Mouse (Mus musculus) MEL (cell line): ENCODE results near the gene P2rx2. TPM values are rescaled to one million over a fixed set of nuclear protein-coding genes. Genes with fewer than 3 reads are reported as not detected.

Experiments
- DNase-seq: peaks from one replicate; pipeline ENCODE4 v3.0.0; 2011; ENCODE audit warnings: low read depth, low spot score
- H3K27ac ChIP-seq: 2 replicates; pipeline ENCODE4 v1.5.1; 2012; ENCODE audit warnings: low read depth, mild to moderate bottlenecking, control low read depth, low read length, moderate library complexity; ENCODE audit not compliant: control insufficient read depth
- H3K27me3 ChIP-seq, 2 experiments: fragments of 150-350 bp in 1 of 2; sonication (generic) in 1 of 2; 2 replicates each; pipeline ENCODE4 v1.6.1; 2012; ENCODE audit warnings: low read length in 2 of 2, mild to moderate bottlenecking in 2 of 2, improper control_type of control experiment in 1 of 2, moderate library complexity in 1 of 2; ENCODE audit not compliant: insufficient read depth in 2 of 2, control insufficient read depth in 1 of 2
- H3K36me3 ChIP-seq, 2 experiments: 2 replicates each; pipeline ENCODE4 v1.6.1; 2012 to 2014; ENCODE audit warnings: low read length in 2 of 2, improper control_type of control experiment in 1 of 2, inconsistent platforms in 1 of 2, mild to moderate bottlenecking in 1 of 2; ENCODE audit not compliant: insufficient read depth in 2 of 2, control insufficient read depth in 1 of 2
- H3K4me1 ChIP-seq, 2 experiments: fragments of 150-350 bp in 1 of 2; sonication (generic) in 1 of 2; 2 replicates each; pipeline ENCODE4 v1.6.1; 2012; ENCODE audit warnings: low read length in 2 of 2, improper control_type of control experiment in 1 of 2, mild to moderate bottlenecking in 1 of 2; ENCODE audit not compliant: insufficient read depth in 2 of 2, control insufficient read depth in 1 of 2
- H3K4me3 ChIP-seq, 2 experiments: fragments of 150-350 bp in 1 of 2; sonication (generic) in 1 of 2; 2 replicates each; pipeline ENCODE4 v1.5.1; 2012; ENCODE audit warnings: low read depth in 2 of 2, low read length in 2 of 2, mild to moderate bottlenecking in 2 of 2, moderate library complexity in 2 of 2, control low read depth in 1 of 2, improper control_type of control experiment in 1 of 2; ENCODE audit not compliant: control insufficient read depth in 1 of 2, insufficient read depth in 1 of 2
- H3K79me2 ChIP-seq: 2 replicates; pipeline ENCODE4 v1.6.1; 2012; ENCODE audit warnings: mild to moderate bottlenecking, low read length, moderate library complexity; ENCODE audit not compliant: control insufficient read depth, poor library complexity, insufficient read depth
- H3K9ac ChIP-seq: 2 replicates; pipeline ENCODE4 v1.6.1; 2012; ENCODE audit warnings: low read depth, mild to moderate bottlenecking, control low read depth, low read length, moderate library complexity; ENCODE audit not compliant: control insufficient read depth, poor library complexity, severe bottlenecking
- H3K9me3 ChIP-seq: fragments of 150-350 bp; sonication (generic); replicated peaks from 2 replicates; pipeline ENCODE4 v1.6.1; 2012; ENCODE audit warnings: mild to moderate bottlenecking, low read length, improper control_type of control experiment, moderate library complexity; ENCODE audit not compliant: insufficient read depth
- BHLHE40 ChIP-seq: IDR thresholded peaks from 2 replicates; pipeline ENCODE4 v1.6.1; 2012; ENCODE audit warnings: low read depth, mild to moderate bottlenecking, inconsistent platforms, low read length, improper control_type of control experiment, borderline replicate concordance
- CHD2 ChIP-seq: IDR thresholded peaks from 2 replicates; pipeline ENCODE4 v1.6.1; 2011; ENCODE audit warnings: low read length, improper control_type of control experiment
- CTCF ChIP-seq, 3 experiments: IDR thresholded peaks in 2 of 3; conservative IDR thresholded peaks in 1 of 3; 2 replicates each; pipeline ENCODE4 v1.5.1; 2011 to 2012; ENCODE audit warnings: low read length in 3 of 3, low read depth in 2 of 3, mild to moderate bottlenecking in 2 of 3, improper control_type of control experiment in 1 of 3, inconsistent platforms in 1 of 3, mixed read lengths in 1 of 3, moderate library complexity in 1 of 3; ENCODE audit not compliant: control insufficient read depth in 1 of 3, insufficient read depth in 1 of 3, poor library complexity in 1 of 3, severe bottlenecking in 1 of 3
- ELF1 ChIP-seq: IDR thresholded peaks from 2 replicates; pipeline ENCODE4 v1.6.1; 2014; ENCODE audit warnings: low read depth, mild to moderate bottlenecking, inconsistent platforms, low read length, improper control_type of control experiment, moderate library complexity
- ETS1 ChIP-seq: IDR thresholded peaks from 2 replicates; pipeline ENCODE4 v1.6.1; 2012; ENCODE audit warnings: low read depth, mild to moderate bottlenecking, inconsistent platforms, low read length, improper control_type of control experiment, moderate library complexity
- MAX ChIP-seq: IDR thresholded peaks from 2 replicates; pipeline ENCODE4 v1.6.1; 2011; ENCODE audit warnings: low read length, improper control_type of control experiment
- POLR2A ChIP-seq, 2 experiments: IDR thresholded peaks; 2 replicates each; pipeline ENCODE4 v1.6.1; 2011 to 2012; ENCODE audit warnings: low read length in 2 of 2, mild to moderate bottlenecking in 2 of 2, control low read depth in 1 of 2, improper control_type of control experiment in 1 of 2, low read depth in 1 of 2, moderate library complexity in 1 of 2; ENCODE audit not compliant: control insufficient read depth in 1 of 2, insufficient read depth in 1 of 2, poor library complexity in 1 of 2
- POLR2AphosphoS5 ChIP-seq: IDR thresholded peaks from 2 replicates; pipeline ENCODE4 v1.6.1; 2012; ENCODE audit warnings: low read depth, borderline replicate concordance, mild to moderate bottlenecking, inconsistent platforms, low read length, moderate library complexity, mixed read lengths
- RAD21 ChIP-seq: IDR thresholded peaks from 2 replicates; pipeline ENCODE4 v1.6.1; 2011; ENCODE audit warnings: mild to moderate bottlenecking, low read depth, low read length, improper control_type of control experiment
- SIN3A ChIP-seq: IDR thresholded peaks from 2 replicates; pipeline ENCODE4 v1.6.1; 2012; ENCODE audit warnings: low read length, improper control_type of control experiment, inconsistent platforms
- TAL1 ChIP-seq: IDR thresholded peaks from 2 replicates; pipeline ENCODE4 v1.6.1; 2012; ENCODE audit warnings: mild to moderate bottlenecking, inconsistent platforms, low read length, moderate library complexity, mixed read lengths
- USF1 ChIP-seq: IDR thresholded peaks from 2 replicates; pipeline ENCODE4 v1.6.1; 2014; ENCODE audit warnings: low read depth, mild to moderate bottlenecking, inconsistent platforms, low read length, improper control_type of control experiment, moderate library complexity
- USF2 ChIP-seq, 2 experiments: IDR thresholded peaks; 2 replicates each; pipeline ENCODE4 v1.6.1; 2011 to 2012; ENCODE audit warnings: improper control_type of control experiment in 2 of 2, low read length in 2 of 2, borderline replicate concordance in 1 of 2, inconsistent platforms in 1 of 2, low read depth in 1 of 2, mild to moderate bottlenecking in 1 of 2; ENCODE audit not compliant: insufficient read depth in 1 of 2
- ZMIZ1 ChIP-seq: IDR thresholded peaks from 2 replicates; pipeline ENCODE4 v1.6.1; 2012; ENCODE audit warnings: low read depth, mild to moderate bottlenecking, inconsistent platforms, low read length, improper control_type of control experiment, moderate library complexity
- polyA plus RNA-seq, 2 experiments: library from polyadenylated mRNA; stranded (reverse) in 1 of 2; unstranded in 1 of 2; fragments of >175 nt in 1 of 2; fragments of >200 nt in 1 of 2; gene quantifications; 2 replicates each; pipeline versions ENCODE4 v1.2.1 to v1.2.4; 2012; ENCODE audit warnings: low replicate concordance in 2 of 2, low read depth in 1 of 2; ENCODE audit not compliant: insufficient read length in 2 of 2, insufficient read depth in 1 of 2, missing spikeins in 1 of 2
- total RNA-seq: library from RNA; depleted of rRNA; stranded (reverse); fragments of 300-350 nt; gene quantifications from 2 replicates; pipeline ENCODE4 v1.2.3, GENCODE M21; 2012; rRNA removed

P2rx2 gene
- total RNA-seq (0.08 and 0.10 TPM in 2 replicates), polyA plus RNA-seq (under 1 TPM in 1 of 2 experiments, not detected in 1; 0.57 TPM)

- H3K4me3 ChIP-seq = no peak within 1 kb of the TSS
- H3K9ac ChIP-seq = no peak within 1 kb of the TSS
- TF ChIP-seq ETS1 (no peak), BHLHE40 (no peak), CTCF (IDR thresholded peaks at IDR 0.05 in 2 of 3, conservative IDR thresholded peaks at IDR 0.05 in 1 of 3; ENCODE audit: control insufficient read depth in 1 of 3, insufficient read depth in 1 of 3, low read depth in 2 of 3, low read length in 3 of 3, poor library complexity in 1 of 3, severe bottlenecking in 1 of 3) (no peak), RAD21 (no peak), USF1 (no peak), TAL1 (no peak), SIN3A (no peak), USF2 (IDR thresholded peaks at IDR 0.05; ENCODE audit: borderline replicate concordance in 1 of 2, insufficient read depth in 1 of 2, low read depth in 1 of 2, low read length in 2 of 2) (no peak), MAX (no peak), ELF1 (no peak), ZMIZ1 (no peak), CHD2 (no peak)
Observed at GRCm38 (mm10) chr5:110342648-110343284, at the start of gene P2rx2. P2rx2 (minus strand) TSS chr5:110343212.

DNA sequence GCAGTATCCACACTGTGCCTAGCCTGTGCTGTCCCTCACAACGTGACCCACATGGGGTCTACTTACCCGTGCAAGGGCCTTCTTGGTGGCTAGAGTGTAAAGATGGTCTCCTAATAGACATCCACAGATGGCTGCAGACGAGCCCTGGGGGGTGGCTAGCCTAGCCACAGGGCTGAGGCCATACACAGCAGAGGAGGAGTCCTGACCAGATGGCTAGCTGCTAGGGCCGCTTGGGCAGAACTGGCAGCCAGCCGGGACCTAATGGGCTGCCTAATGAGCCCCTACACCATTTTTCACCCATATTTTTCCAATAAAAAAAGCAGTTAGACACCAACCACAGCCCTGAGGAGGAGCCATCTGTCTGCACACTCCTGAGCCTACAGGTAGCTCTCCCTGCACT, 49.7 kb upstream of the P2rx2 start:
- TF ChIP-seq POLR2AphosphoS5 = no peak
- TF ChIP-seq POLR2A (IDR thresholded peaks at IDR 0.05; ENCODE audit: control insufficient read depth in 1 of 2, insufficient read depth in 1 of 2, low read depth in 1 of 2, low read length in 2 of 2, poor library complexity in 1 of 2) = no peak
- no peak for TF ChIP-seq ELF1
- TF ChIP-seq BHLHE40 = no peak
- TF ChIP-seq RAD21 = no peak
- TF ChIP-seq, all 39 proteins: peak for 0

More at GRCm38 (mm10) chr5:110342648-110343284, at the start of gene P2rx2:
- peaks cover 0 to 1% of the 10 kb centered on the region in 2 experiments; a peak in 2 of 4 replicates for H3K36me3 ChIP-seq
- H3K9me3 ChIP-seq = no peaks in the 10 kb centered on the region
- no peak for DNase-seq
- no peaks in the 10 kb centered on the region for H3K27me3 ChIP-seq
- H3K27ac ChIP-seq = no peak within 1 kb of the TSS
- H3K79me2 ChIP-seq = no peaks in the 10 kb centered on the region
- 0 out of 4 replicates have a peak, but pooled peaks cover 0 to 2% of the 10 kb centered on the region in 2 experiments for H3K4me1 ChIP-seq

More for the DNA sequence above, 49.7 kb upstream of the P2rx2 start:
- no peaks in the 10 kb centered on the region for H3K79me2 ChIP-seq
- H3K9me3 ChIP-seq = no peaks in the 10 kb centered on the region
- no peak overlapping the region for H3K9ac ChIP-seq
- no peak overlapping the region for H3K4me3 ChIP-seq
- H3K27ac ChIP-seq = no peak overlapping the region
- no peak for DNase-seq
- H3K36me3 ChIP-seq = no peaks in the 10 kb centered on the region
- H3K27me3 ChIP-seq = no peaks in the 10 kb centered on the region
- no peaks in the 10 kb centered on the region for H3K4me1 ChIP-seq
